Mouse (Mus musculus): Measurements from ENCODE around the gene Nhlrc1.

DNA sequence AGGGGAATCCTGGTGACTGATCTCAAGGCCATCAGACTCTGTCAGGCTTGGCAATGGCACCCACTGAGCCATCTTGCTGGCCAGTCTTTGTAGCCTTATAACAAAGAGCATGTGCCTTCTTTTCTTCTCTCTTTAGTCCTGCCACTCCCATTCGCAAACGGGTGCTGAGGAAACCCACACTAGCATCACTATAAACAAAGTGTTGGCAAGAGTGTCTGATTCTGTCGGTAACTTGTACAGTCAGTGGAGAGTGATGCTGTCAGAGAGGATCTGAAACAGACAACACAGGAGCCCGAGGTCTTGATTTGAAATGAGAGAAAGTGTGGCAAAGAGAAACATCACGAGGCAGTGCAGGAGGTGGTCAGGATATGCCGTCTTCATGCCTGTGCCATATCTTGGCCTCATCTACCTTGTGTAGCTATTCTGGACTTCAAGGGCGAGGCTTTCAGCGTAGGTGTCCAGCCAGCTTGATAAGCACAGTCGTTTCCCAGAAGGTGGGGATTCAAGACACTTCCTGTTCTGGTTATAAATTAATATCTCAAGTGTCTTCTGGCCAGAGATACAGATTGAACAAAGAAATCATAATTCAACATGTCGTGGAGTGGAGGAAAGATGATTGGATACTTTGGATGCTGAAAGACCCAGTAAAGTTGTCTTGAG is 44.2 kb downstream of the Nhlrc1 start:
- no peak for TF ChIP-seq CHD2 (IDR thresholded peaks at IDR 0.05; ENCODE audit: low read depth, low read length)
- no peak for TF ChIP-seq MAFK (IDR thresholded peaks at IDR 0.05; ENCODE audit: insufficient read depth, low read depth, low read length)

Data from ES-E14 (cell line).